Mouse (Mus musculus): ENCODE data around the gene Atg10.

Gene Atg10

DNA sequence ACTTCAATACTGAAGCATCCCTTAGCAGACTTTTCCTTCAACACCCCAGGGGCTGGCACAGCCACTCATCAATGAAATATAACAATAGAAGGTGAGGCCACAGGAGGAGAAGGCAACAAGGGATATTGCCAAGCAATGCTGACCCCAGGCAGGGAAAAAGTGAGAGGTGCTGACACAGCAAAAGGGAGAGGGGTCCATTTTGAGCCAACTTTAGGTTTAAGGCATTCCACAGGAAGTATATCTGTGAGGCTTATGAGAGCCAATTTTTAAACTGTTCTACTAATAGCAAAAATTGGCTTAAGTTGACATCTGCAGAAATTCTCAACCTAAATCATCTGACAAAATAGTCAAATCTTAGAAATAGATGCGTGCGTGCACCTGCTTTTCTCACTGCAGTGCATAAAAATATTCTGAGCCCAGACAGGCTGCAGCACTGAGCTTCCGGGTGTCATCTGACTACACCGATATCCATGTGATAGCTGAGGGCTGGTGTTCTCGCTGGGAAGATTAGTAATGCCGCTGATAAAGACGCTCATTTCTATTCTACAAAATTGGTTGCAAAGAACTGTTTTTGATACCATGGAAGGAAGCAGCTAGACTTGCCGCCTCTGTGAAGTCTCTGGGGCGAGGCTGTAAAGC lies 116.3 kb downstream of the Atg10 start:
- DNase-seq: no peak

- no peak for DNase-seq
These were observed 121.5 kb downstream of the Atg10 start for GRCm38 (mm10) chr13:91102238-91102637.

GRCm38 (mm10) chr13:91100417-91100816 lies 123.4 kb downstream of the Atg10 start:
- no peak for DNase-seq

- DNase-seq: peak; percentile 38
These were observed 128.9 kb downstream of the Atg10 start for GRCm38 (mm10) chr13:91094851-91095250.

- DNase-seq: no peak
These were observed 129.6 kb downstream of the Atg10 start for GRCm38 (mm10) chr13:91094196-91094595.

GRCm38 (mm10) chr13:91093610-91094009 lies 130.2 kb downstream of the Atg10 start:
- no peak for DNase-seq

GRCm38 (mm10) chr13:91093162-91093561 lies 130.6 kb downstream of the Atg10 start:
- peak; percentile 63 for DNase-seq

DNA sequence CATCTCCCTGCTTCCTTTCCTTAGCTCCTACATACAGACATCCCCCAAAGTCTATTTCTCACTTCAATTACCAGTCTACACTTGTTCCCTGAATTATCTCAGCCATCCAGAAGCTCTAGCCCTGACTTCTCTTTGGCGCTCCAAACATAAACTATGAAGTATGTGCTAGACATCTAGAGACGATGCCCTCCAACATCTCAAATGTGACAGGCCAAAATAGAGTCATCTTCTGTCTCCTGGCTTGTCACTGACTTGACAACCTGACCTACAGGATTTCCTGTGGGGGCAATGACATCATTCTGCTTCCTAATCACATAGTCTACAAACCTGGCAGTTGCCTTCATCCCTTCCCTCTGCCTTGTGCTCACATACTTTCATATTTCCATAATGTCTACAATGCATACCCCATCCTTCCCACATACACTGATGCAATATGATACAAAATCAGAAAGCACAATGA lies 132.0 kb downstream of the Atg10 start:
- no peak for DNase-seq

DNA sequence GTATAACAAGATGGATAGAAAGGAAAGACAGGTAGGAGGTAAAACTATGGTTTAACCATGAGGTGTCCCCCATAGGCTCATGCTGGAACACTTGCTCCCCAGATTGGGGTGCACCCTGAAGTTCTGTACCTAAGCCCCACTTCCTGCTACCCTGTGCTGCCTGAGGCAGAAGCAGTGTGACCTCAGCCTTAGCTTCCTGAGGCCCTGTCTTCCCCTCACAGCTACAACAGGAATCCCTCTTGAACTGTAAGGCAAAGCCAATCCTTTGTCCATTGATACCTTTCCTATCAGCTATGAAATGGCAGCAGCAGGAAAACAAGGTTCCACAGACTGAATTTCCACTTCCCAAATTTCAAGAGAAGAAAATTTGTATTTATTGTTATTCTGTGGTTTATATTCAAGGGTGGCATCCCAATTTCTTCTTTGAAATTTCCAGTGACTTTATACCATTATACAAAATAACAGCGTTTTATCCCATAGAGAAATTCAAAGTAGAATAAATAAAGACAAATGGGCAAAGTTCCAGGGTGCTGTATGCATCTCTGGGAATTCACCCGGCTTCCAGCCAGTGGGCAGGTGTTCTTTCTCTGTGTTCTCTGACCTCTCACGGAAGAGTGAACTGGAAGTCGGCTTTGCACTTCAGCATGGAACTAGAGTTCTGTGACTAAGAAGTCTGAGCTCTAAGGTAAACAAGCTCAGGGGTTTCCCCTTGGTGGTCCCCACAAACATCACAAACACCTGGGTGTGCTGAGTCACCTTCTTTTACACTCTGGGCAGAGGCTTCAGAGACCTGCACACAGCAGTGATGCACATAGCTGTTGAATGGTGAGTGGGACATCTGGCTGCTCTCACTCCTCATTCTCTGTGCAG lies 132.7 kb downstream of the Atg10 start:
- DNase-seq: peak; percentile 58

- no peak for DNase-seq
These were observed 137.3 kb downstream of the Atg10 start for GRCm38 (mm10) chr13:91086361-91086900.

DNA sequence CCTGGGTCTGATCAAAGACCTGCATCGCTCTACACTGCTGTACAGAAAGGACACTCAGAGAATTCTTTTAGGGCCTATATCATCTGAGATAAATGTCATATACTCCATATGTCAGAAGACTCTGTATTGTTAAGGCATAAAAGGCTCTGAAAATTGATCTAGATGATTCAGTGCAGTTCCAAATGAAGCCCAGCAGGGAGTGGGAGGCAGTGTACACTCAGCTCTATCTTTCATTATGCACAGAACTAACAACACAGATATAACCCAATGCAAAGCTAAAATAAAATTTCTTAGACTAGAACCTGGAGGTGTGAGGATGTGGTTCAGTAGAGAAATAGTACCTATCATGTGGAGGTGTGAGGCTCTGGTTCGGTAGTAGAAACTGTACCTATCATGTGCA lies 151.4 kb downstream of the Atg10 start:
- no peak for DNase-seq

- peak; percentile 3 for DNase-seq
These were observed 162.9 kb downstream of the Atg10 start for GRCm38 (mm10) chr13:91060871-91061270.

DNA sequence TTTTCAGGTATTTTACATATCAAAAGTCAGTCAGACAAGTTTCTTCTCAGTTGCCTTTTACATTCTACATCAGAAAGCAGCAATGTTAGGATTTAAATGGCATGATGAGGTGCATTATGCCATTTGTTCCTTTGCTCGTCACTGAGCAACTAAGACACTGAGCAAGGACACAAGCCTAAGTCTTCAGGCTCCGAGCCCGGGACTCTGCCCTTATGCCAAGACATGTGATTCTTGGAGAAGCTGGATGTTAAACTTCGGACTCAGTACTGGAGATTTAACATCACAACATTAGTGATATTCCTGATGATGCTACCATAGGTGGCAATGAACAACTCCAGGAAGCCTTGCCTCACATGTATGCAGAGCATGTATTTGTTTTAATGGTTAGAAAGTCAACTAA lies 175.6 kb downstream of the Atg10 start:
- no peak for DNase-seq

DNA sequence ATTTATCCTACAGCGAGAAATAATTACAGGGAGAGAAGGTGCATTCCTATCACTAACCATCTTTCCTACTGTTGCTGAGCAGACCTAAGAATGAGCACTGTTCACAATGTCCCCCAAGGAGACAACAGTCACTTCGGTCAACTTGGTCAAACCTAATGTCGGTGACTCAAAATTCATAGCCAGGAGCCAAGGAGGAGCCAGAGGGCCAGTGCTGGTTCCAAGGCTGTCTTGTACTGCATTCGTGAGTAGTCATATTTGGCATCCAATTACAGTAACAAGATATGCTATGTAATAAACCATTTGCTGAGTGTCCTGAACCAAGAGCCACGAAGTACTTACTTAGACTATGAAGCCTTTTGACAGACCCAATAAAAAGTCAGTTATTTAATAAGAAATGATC lies 176.9 kb downstream of the Atg10 start:
- DNase-seq: no peak

DNA sequence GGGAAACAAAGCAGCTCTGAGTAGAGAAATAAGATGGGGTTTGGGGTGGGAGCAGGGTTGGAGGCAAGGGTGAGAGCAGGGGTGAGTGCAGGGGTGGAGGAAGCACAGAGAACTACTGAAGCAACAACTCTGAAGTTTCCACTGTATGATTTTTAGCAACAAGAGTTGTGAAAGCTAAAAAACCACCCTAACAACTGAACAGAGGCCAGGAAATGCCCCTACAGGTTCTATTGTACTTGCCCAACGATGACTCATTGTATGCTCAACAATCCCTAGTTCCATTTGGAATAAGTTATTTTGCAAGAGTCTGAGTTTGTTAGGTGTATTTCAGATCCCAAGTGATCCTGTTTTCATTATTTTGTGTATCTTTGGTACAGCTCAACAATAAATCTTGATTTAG lies 182.5 kb downstream of the Atg10 start:
- no peak for DNase-seq

DNA sequence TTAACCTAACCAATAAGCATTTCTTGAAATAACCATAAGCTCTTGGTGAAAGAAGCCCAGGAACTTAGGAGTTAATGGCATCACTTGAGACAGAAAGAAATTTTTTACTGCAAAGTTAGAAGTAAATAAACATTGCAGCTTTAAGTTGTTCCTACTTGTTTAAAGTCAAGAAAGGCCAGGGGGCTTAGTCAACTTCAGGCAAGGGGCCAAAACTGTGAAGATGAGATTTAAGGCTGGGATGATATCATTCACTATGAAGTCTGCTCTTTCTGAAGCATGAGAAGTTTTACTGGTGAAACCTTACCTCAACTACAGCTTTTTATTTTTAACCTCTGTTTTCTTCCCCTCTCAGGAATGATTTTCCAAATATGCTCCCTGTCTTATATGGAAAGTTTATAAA lies 183.3 kb downstream of the Atg10 start:
- no peak for DNase-seq

DNA sequence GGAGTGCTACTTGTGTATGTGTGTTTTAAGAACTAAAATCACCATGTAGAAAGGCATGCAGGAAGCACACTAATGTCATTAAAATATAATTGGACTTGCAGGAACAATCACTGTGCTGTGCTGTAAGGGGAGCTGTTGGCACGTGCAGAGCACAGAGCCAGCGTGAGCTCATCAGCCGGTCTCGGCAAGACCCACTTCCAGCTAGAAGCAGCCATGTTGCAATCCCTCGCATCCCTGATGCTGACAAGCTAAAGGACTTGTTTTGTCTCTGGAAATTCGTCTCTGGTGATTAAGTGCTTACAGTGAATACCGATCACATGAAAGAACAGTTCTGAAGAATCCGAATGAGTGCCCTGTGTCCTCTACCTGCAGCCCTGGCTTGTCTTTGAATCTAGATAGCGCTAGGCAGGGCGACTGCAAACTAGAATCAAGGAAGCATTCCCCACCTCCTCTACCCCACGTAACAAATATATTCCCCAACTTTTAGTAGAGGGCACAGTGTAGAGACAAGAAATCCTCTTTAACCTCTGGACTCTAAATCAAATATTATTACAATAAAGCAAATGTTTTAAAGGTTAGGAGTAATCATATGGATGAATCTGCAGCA lies 184.5 kb downstream of the Atg10 start:
- peak; percentile 58 for DNase-seq

- DNase-seq: no peak
These were observed 185.1 kb downstream of the Atg10 start for GRCm38 (mm10) chr13:91038636-91039035.

DNA sequence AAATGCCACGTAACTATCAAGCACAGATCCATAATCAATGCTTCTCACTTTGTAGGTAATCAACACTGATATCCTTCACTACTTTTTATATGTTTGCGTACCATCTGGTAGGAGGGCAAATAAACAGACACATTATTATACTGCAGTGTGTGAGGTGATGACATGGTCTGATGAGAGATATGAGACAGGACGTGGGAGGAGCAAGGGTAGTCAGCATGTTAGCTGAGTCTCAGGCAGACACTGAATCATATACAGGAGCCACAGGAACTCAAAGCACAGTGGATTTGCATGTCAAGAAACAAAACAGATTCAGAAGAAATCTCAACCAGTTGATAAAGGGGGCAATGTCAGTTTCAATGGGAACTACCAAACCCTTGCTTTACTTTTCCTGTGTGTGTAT lies 185.7 kb downstream of the Atg10 start:
- DNase-seq: no peak

DNA sequence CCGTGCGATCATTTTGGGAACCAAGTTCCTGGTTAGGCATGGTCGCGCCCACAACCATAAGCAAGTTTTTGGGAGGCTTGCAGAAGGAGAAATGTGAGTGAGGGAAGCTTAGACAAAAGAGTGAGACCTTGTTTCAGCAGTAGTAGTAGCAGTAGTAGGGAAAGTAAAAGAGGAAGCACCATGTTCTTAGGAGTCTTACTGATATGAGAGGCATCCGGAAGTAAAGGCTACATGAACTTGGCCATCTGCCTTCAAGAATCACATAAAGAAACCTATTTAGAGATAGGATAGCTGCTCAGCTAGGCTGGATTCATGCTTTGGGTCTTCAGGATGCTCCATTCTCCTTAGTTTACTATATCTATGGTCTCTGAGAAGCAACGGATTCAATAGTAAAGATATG lies 186.4 kb downstream of the Atg10 start:
- no peak for DNase-seq

GRCm38 (mm10) chr13:91031836-91032235 lies 191.9 kb downstream of the Atg10 start:
- no peak for DNase-seq

DNA sequence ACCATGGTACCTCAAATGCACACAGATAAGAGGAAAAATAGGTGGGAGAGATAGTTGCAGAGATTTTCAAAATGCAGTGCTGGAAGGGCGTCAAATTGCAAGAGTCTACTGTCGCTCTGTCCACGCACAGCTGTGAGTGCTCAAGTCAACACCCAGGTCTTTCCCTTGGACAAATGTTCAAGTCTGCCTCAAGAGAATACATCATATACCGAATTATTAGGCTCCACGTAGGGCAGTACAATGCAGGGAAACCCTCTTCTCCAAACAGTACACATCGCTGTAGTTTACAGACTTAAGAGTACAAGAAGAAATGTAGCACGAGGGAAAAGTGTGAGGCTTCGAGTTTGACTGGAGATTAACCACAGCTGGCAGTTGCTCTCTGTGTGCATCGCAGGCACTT lies 200.3 kb downstream of the Atg10 start:
- DNase-seq: no peak

GRCm38 (mm10) chr13:91011851-91012250 lies 211.9 kb downstream of the Atg10 start:
- DNase-seq: no peak

Measured in kidney, postnatal 14 days (tissue).